Mouse (Mus musculus) megakaryocyte, embryonic 14.5 days (primary cell): ENCODE results near the gene Nup107.

Experiments used
- FLI1 ChIP-seq: IDR thresholded peaks from 2 replicates; pipeline ENCODE4 v1.6.1; 2012; ENCODE audit warnings: low read length, inconsistent platforms, mixed read lengths
- GATA1 ChIP-seq: IDR thresholded peaks from 3 replicates; pipeline ENCODE4 v1.6.1; 2012; ENCODE audit warnings: mixed read lengths, low read length, inconsistent platforms, borderline replicate concordance

DNA sequence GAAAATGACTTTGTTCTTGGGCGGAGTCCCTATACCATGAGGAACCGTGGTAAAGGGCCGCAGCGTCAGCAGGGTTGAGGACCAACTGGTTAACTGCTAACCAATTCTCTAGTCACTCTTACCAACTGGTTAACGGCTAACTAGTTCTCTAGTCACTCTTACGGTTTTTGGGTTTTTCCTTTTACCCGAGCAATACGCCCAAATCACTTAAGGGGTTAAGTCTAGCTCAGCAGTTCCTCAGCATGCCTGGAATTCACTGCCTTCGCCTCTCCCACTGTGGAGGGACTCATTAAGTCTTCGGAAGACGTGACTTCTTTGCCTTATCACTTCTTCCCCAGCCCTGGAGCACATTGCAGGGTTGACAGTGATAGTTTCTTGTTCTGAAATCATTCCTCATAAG, 18.0 kb upstream of the Nup107 start:
- TF ChIP-seq GATA1 = no peak
- TF ChIP-seq FLI1 = no peak
